Mouse (Mus musculus) stomach, embryonic 16.5 days (tissue): Measurements from ENCODE around the gene Ttc7. TPM values are rescaled to one million over a fixed set of nuclear protein-coding genes. Genes with fewer than 3 reads are reported as not detected.
A peak's percentile ranks its signal among the peaks of the same experiment; 100 is the strongest.

ENCODE experiments used
- ATAC-seq: fragments of 200-750 bp; cut with Nextera tagmentation; 2 replicates; pipeline ENCODE4 v1.8.0; 2017; ENCODE audit warnings: moderate number of reproducible peaks, moderate TSS enrichment; ENCODE audit not compliant: insufficient read depth, low FRiP score
- H3K27ac ChIP-seq: fragments of 300-500 bp; sonication (generic); 2 replicates; pipeline ENCODE4 v1.5.1; 2014; ENCODE audit warnings: low read length
- H3K27me3 ChIP-seq: fragments of 300-500 bp; sonication (generic); 2 replicates; pipeline ENCODE4 v1.6.1; 2014; ENCODE audit warnings: low read length, control low read depth, mixed read lengths; ENCODE audit not compliant: control insufficient read depth, insufficient read depth
- H3K36me3 ChIP-seq: fragments of 300-500 bp; sonication (generic); 2 replicates; pipeline ENCODE4 v1.6.1; 2014; ENCODE audit warnings: low read length; ENCODE audit not compliant: control insufficient read depth, insufficient read depth
- H3K4me1 ChIP-seq: fragments of 300-500 bp; sonication (generic); 2 replicates; pipeline ENCODE4 v1.6.1; 2014; ENCODE audit warnings: low read length, control low read depth, mixed read lengths; ENCODE audit not compliant: control insufficient read depth, insufficient read depth
- H3K4me2 ChIP-seq: fragments of 300-500 bp; sonication (generic); 2 replicates; pipeline ENCODE4 v1.6.1; 2014; ENCODE audit warnings: low read depth, low read length, mixed read lengths
- H3K4me3 ChIP-seq: fragments of 300-500 bp; sonication (generic); replicated peaks from 2 replicates; pipeline ENCODE4 v1.5.1; 2014; ENCODE audit warnings: mild to moderate bottlenecking, low read length
- H3K9ac ChIP-seq: fragments of 300-500 bp; sonication (generic); 2 replicates; pipeline ENCODE4 v1.6.1; 2014; ENCODE audit warnings: low read length
- H3K9me3 ChIP-seq: fragments of 300-500 bp; sonication (generic); replicated peaks from 2 replicates; pipeline ENCODE4 v1.6.1; 2016; ENCODE audit warnings: low read length, control low read depth; ENCODE audit not compliant: control insufficient read depth
- WGBS: fragments of 180-500 bp; shearing (Covaris S2); extraction: QIAGEN DNeasy Blood & Tissue Kit; methylation state at CpG from one replicate; pipeline ENCODE4 v1.1.7; 2014; 5-methylcytosine and 5-hydroxymethylcytosine counted together
- polyA plus RNA-seq: library from polyadenylated mRNA; unstranded; fragments of >200 nt; fragmentation: Nextera tagmentation; extraction: Ambion mirVana; gene quantifications from 2 replicates; pipeline ENCODE4 v1.2.1, GENCODE M21; 2015

Ttc7 gene
- polyA plus RNA-seq, 1 experiment from 2014 or later: 11.1 TPM

- ATAC-seq: no peak
- H3K9me3 ChIP-seq: no peaks in the 10 kb centered on the region
- H3K4me1 ChIP-seq: no peaks in the 10 kb centered on the region
- no peaks in the 10 kb centered on the region for H3K36me3 ChIP-seq
- no peak overlapping the region for H3K27ac ChIP-seq
- WGBS: 79% methylated on average over 3 of the region's 3 CpGs
- H3K4me3 ChIP-seq: no peak overlapping the region
- H3K9ac ChIP-seq: no peak overlapping the region
- H3K27me3 ChIP-seq: no peaks in the 10 kb centered on the region
- no peak overlapping the region for H3K4me2 ChIP-seq
These were observed 103.1 kb downstream of the Ttc7 start for GRCm38 (mm10) chr17:87385835-87386234.

GRCm38 (mm10) chr17:87387068-87387467 is 104.4 kb downstream of the Ttc7 start:
- H3K27ac ChIP-seq: no peak overlapping the region
- no peaks in the 10 kb centered on the region for H3K4me1 ChIP-seq
- H3K4me3 ChIP-seq: no peak overlapping the region
- WGBS: 32% methylated on average over 5 of the region's 5 CpGs
- ATAC-seq: no peak
- H3K27me3 ChIP-seq: no peaks in the 10 kb centered on the region
- H3K9me3 ChIP-seq: no peaks in the 10 kb centered on the region
- H3K9ac ChIP-seq: no peak overlapping the region
- no peaks in the 10 kb centered on the region for H3K36me3 ChIP-seq
- no peak overlapping the region for H3K4me2 ChIP-seq

- WGBS: 56% methylated on average over 7 of the region's 7 CpGs
These were observed 108.6 kb downstream of the Ttc7 start for GRCm38 (mm10) chr17:87391242-87391641.

GRCm38 (mm10) chr17:87397088-87397487 is 114.4 kb downstream of the Ttc7 start:
- no peaks in the 10 kb centered on the region for H3K4me1 ChIP-seq
- H3K27me3 ChIP-seq: no peaks in the 10 kb centered on the region
- 77% methylated on average over 11 of the region's 11 CpGs for WGBS
- H3K4me2 ChIP-seq: no peak overlapping the region
- ATAC-seq: no peak
- no peaks in the 10 kb centered on the region for H3K9me3 ChIP-seq
- no peak overlapping the region for H3K27ac ChIP-seq
- H3K4me3 ChIP-seq: no peak overlapping the region
- H3K9ac ChIP-seq: no peak overlapping the region
- no peaks in the 10 kb centered on the region for H3K36me3 ChIP-seq

More at GRCm38 (mm10) chr17:87391242-87391641, 108.6 kb downstream of the Ttc7 start:
- Histone ChIP-seq H3K4me2 (no peak overlapping the region), H3K27me3 (no peaks in the 10 kb centered on the region), H3K4me1 (no peaks in the 10 kb centered on the region), H3K9ac (no peak overlapping the region), H3K36me3 (no peaks in the 10 kb centered on the region), H3K9me3 (no peaks in the 10 kb centered on the region), H3K27ac (no peak overlapping the region), H3K4me3 (no peak overlapping the region)
- ATAC-seq: peak; percentile 62

- H3K4me2 ChIP-seq: no peak overlapping the region
- H3K4me1 ChIP-seq: no peaks in the 10 kb centered on the region
- no peaks in the 10 kb centered on the region for H3K36me3 ChIP-seq
- no peak for ATAC-seq
- no peaks in the 10 kb centered on the region for H3K9me3 ChIP-seq
- no peak overlapping the region for H3K9ac ChIP-seq
- H3K4me3 ChIP-seq: no peak overlapping the region
- 92% methylated on average over 11 of the region's 11 CpGs for WGBS
- no peaks in the 10 kb centered on the region for H3K27me3 ChIP-seq
- H3K27ac ChIP-seq: no peak overlapping the region
These were observed 119.8 kb downstream of the Ttc7 start for GRCm38 (mm10) chr17:87402444-87402843.

GRCm38 (mm10) chr17:87403462-87403861 is 120.8 kb downstream of the Ttc7 start:
- H3K9me3 ChIP-seq: no peaks in the 10 kb centered on the region
- no peaks in the 10 kb centered on the region for H3K27me3 ChIP-seq
- H3K9ac ChIP-seq: no peak overlapping the region
- no peak for ATAC-seq
- no peak overlapping the region for H3K4me3 ChIP-seq
- H3K4me1 ChIP-seq: no peaks in the 10 kb centered on the region
- H3K36me3 ChIP-seq: no peaks in the 10 kb centered on the region
- WGBS: 75% methylated on average over 4 of the region's 4 CpGs
- no peak overlapping the region for H3K4me2 ChIP-seq
- H3K27ac ChIP-seq: no peak overlapping the region

- Histone ChIP-seq H3K9me3 (no peaks in the 10 kb centered on the region), H3K27me3 (no peaks in the 10 kb centered on the region), H3K4me2 (no peak overlapping the region), H3K4me3 (no peak overlapping the region), H3K4me1 (no peaks in the 10 kb centered on the region), H3K9ac (no peak overlapping the region), H3K27ac (no peak overlapping the region), H3K36me3 (no peaks in the 10 kb centered on the region)
- 76% methylated on average over 11 of the region's 11 CpGs for WGBS
- ATAC-seq: no peak
These were observed 122.9 kb downstream of the Ttc7 start for GRCm38 (mm10) chr17:87405576-87405975.

- H3K27ac ChIP-seq: no peak overlapping the region
- no peaks in the 10 kb centered on the region for H3K36me3 ChIP-seq
- no peaks in the 10 kb centered on the region for H3K9me3 ChIP-seq
- no peak overlapping the region for H3K4me3 ChIP-seq
- H3K4me1 ChIP-seq: no peaks in the 10 kb centered on the region
- H3K4me2 ChIP-seq: no peak overlapping the region
- 81% methylated on average over 4 of the region's 4 CpGs for WGBS
- ATAC-seq: no peak
- no peak overlapping the region for H3K9ac ChIP-seq
- no peaks in the 10 kb centered on the region for H3K27me3 ChIP-seq
These were observed 124.0 kb downstream of the Ttc7 start for GRCm38 (mm10) chr17:87406646-87407045.

- H3K4me2 ChIP-seq: no peak overlapping the region
- H3K27me3 ChIP-seq: no peaks in the 10 kb centered on the region
- no peak overlapping the region for H3K9ac ChIP-seq
- no peak overlapping the region for H3K4me3 ChIP-seq
- no peaks in the 10 kb centered on the region for H3K9me3 ChIP-seq
- no peaks in the 10 kb centered on the region for H3K36me3 ChIP-seq
- H3K4me1 ChIP-seq: no peaks in the 10 kb centered on the region
- H3K27ac ChIP-seq: no peak overlapping the region
- no peak for ATAC-seq
- 75% methylated on average over 7 of the region's 7 CpGs for WGBS
These were observed 135.4 kb downstream of the Ttc7 start for GRCm38 (mm10) chr17:87418082-87418481.

GRCm38 (mm10) chr17:87427511-87427910 is 144.8 kb downstream of the Ttc7 start, which contains the start of gene Stpg4:
Stpg4 (minus strand) TSS chr17:87427741.
- no peaks in the 10 kb centered on the region for H3K4me1 ChIP-seq
- peak within 1 kb of the TSS; percentile 63 for H3K27ac ChIP-seq
- ATAC-seq: peak; percentile 17; the same call in 1 of the 2 replicates
- H3K9ac ChIP-seq: no peak within 1 kb of the TSS
- H3K36me3 ChIP-seq: 0 out of 2 replicates have a peak, but pooled peaks cover 13% of the 10 kb centered on the region
- peak within 1 kb of the TSS; percentile 20; the same call in 1 of the 2 replicates for H3K4me2 ChIP-seq
- H3K27me3 ChIP-seq: no peaks in the 10 kb centered on the region
- H3K4me3 ChIP-seq: no peak within 1 kb of the TSS
- 59% methylated on average over 24 of the region's 24 CpGs for WGBS
- no peaks in the 10 kb centered on the region for H3K9me3 ChIP-seq
